Mouse (Mus musculus) right cerebral cortex, postnatal 25 days (tissue): ENCODE measurements around the gene Fosl1.
A peak's percentile ranks its signal among the peaks of the same experiment; 100 is the strongest.
"Not testable (repeated sequence)": the region's sequence is repeated elsewhere in the genome, so short reads cannot be mapped to it uniquely, and the experiment has no call there.

Experiments
- DNase-seq: peaks from one replicate; pipeline ENCODE4 v3.0.0; 2022

Fosl1 gene

DNA sequence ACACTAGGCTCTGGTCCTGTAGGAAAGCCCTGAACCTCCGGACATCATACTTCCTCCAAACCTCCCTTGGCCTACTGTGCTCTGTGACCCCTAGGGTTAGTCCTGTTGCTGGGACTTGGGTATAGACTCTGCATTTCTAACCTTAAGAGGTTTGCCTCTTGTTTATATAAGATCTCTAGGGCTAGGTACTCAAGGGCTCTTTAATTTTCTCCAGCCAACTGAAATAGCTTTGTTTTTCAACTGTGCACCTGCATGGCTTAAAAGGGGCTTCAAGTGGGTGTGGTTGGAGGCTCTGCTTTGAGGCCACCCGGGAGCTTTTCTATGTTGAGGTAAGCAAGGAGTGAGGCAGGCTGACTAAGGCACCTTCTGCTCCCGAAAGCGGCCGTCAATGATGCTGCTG is 37.1 kb downstream of the Fosl1 start:
- no peak for DNase-seq

- DNase-seq: no peak
Observed at GRCm38 (mm10) chr19:5485371-5485770, 38.0 kb downstream of the Fosl1 start.

DNA sequence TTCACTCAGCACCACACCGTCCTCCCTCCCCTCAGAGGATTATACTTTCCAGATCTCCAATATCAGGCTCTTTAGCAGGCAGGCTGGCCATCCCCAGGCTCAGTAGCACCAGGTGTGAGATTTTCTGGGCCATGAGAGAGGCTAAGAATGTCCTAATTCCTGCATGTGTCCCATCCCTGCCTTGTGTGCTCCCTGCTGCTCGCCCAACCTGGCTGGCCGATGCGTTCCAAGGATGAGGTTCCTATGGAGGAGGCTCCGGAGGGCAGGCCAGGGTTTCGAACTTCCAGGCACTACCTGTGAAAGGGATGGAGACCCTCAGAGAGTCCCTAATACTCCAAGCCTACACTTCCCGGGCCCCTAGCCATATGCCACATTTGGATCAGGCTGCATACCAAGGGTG is 38.5 kb downstream of the Fosl1 start:
- DNase-seq: no peak

DNA sequence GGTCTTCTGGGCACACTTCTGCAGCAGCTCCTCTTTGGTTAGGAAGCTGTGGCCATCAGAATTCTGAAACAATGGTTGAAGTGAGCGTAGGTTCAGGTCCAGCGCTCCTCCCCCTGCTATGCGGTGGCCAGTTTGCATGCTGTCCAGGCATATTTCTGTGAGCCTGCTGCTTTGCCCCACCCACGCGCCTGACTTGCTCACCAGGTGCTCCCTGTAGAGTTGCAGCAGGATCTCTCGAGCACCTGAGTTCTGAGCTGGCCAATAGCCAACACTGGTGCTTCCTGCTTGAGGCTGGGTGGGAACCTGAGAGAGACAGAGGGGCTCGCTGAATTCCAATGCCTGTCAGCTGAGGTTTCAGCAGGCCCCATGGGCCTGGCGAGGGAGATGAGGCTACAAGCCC is 38.9 kb downstream of the Fosl1 start:
- no peak for DNase-seq

- DNase-seq: no peak
Observed at GRCm38 (mm10) chr19:5486771-5487170, 39.4 kb downstream of the Fosl1 start.

DNA sequence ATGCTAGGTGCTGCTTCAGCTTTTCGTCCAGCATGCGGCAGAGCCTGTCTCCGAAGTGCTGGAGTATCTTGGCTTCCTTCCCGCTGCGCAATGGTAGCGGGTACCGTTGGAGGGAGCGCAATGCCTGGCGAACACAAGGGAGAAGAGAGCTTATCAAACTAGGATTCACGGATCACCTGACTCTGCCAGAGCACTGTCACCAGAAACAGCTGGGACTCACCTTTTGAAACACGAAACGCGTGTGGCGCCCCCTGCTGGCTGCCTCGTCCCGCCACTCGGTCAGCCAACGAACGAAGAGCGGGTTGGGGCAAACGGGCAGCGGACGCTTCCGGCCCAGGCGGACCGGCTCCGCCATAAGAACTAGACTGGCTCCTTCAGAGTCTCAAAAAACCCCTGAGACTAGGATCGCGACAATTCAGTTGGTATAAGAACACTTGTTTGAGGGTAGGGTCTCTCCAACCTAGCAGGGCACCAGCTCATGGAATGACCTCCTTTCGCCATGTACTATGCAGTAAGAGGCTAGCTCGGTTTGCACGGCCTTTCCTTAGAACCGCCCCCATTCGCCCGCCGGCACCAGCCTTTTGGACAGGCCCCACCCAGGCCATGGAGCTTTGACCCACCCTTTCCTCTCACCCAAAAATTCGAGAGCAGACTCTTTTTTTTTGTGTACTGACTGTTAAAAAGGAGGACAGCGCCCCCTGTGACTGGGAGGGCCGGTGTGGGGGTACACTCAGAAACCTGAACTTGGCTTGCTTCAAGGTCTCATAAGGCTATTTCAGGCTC is 40.6 kb downstream of the Fosl1 start, which contains the start of gene Mus81:
Gene Mus81, minus strand, starts transcription at position 635 of the 783 bp plus-strand sequence.
- peak; percentile 89 for DNase-seq

DNA sequence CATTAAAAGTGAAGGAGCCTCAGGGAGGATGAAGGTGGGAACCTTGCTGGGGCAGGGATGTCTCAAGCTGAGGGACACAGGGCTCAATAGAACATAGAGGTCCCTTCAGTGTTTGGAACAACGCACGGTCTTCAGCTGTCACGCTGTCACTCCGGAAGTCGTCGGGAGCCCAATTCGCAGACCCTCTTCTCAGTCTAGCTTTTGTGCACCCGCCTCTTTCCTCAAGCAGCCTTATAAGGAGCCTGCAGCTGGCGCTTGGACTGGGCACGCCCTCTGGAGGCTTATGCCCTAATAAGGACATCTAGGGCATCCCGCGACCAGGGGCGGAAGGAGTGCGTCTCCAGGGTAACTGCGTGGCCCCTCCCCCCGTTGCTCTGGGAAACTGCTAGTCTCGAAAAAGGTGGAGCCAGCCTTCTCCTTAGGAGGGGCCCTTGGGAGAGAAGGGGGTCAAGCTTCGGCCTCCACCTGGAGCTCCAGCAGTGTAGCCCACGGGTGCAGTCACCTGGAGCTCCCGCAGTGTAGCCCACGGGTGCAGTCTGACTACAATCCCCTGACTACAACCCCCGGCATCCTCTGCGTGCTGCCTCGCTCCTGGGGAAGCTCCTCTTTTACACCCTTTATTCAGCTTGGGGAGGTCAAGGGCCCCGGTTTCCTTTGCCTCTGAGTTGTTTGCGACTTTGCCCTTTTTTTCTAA is 41.7 kb downstream of the Fosl1 start:
- DNase-seq: peak; percentile 96

DNA sequence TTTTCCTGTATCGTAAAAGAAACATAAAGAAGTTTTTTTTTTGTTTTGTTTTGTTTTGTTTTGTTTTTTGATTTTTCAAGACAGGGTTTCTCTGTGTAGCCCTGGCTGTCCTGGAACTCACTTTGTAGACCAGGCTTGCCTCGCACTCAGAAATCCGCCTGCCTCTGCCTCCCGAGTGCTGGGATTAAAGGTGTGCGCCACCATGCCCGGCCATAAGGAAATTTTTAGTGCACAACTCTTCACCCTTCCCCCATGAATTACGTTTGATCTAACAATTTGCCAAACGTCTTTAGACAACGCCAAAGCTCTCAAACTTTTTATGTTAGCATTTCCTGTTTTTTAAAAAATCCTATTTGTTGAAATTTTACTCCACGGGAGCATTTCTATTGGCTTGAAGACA is 42.4 kb downstream of the Fosl1 start:
- DNase-seq: not testable (repeated sequence)

GRCm38 (mm10) chr19:5490313-5490897 is 43.1 kb downstream of the Fosl1 start, which contains the start of gene Cfl1:
Gene Cfl1 (plus strand): TSS chr19:5490455.
- DNase-seq: peak; percentile 95

- peak; percentile 86 for DNase-seq
Observed at GRCm38 (mm10) chr19:5490898-5491708, 43.8 kb downstream of the Fosl1 start.

DNA sequence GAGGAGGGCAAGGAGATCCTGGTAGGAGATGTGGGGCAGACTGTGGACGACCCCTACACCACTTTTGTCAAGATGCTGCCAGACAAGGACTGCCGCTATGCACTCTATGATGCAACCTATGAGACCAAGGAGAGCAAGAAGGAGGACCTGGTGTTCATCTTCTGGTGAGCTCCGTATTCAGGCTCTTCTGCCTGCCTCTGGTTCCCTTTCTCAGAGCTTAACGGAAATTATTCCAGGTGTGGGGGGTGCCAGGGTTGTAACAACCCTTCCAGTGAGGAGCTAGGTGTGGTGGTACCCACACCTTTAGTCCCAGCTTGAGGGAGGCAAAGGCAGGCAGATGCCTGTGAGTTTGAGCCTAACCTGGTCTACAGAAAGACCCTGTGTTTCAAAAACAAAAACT is 45.3 kb downstream of the Fosl1 start:
- DNase-seq: no peak

DNA sequence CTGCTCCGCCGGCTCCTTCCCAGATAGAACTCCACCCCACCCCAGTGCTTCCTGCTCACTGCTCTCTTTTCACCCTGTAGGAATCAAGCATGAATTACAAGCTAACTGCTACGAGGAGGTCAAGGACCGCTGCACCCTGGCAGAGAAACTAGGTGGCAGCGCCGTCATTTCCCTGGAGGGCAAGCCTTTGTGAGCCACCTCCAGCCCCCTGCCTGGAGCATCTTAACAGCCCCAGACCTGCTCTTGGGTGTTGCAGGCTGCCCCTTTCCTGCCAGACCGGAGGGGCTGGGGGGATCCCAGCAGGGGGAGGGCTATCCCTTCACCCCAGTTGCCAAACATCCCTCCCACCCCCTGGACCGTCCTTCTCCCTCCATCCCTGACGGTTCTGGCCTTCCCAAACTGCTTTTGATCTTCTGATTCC is 46.0 kb downstream of the Fosl1 start:
- not testable (repeated sequence) for DNase-seq

DNA sequence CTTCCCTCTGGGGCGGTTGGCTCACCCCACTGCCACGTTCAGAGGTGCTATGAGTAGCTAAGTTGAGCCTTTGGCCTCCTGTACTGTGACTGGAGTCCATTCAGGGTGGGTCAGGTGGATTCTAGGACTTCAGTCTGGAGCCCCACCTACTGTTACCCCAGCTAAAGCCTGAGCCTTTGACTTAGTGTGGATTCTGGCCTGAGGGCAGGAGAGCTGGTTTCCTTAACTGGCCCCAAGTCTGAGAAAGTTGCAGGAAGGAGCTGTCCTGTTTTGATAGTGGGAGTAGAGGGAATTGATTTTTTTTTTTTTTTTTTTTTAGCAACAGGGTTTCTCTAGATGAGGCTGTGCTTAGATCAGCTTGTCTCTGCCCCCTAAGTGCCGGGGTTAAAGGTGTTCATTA is 47.0 kb downstream of the Fosl1 start:
- DNase-seq: no peak

DNA sequence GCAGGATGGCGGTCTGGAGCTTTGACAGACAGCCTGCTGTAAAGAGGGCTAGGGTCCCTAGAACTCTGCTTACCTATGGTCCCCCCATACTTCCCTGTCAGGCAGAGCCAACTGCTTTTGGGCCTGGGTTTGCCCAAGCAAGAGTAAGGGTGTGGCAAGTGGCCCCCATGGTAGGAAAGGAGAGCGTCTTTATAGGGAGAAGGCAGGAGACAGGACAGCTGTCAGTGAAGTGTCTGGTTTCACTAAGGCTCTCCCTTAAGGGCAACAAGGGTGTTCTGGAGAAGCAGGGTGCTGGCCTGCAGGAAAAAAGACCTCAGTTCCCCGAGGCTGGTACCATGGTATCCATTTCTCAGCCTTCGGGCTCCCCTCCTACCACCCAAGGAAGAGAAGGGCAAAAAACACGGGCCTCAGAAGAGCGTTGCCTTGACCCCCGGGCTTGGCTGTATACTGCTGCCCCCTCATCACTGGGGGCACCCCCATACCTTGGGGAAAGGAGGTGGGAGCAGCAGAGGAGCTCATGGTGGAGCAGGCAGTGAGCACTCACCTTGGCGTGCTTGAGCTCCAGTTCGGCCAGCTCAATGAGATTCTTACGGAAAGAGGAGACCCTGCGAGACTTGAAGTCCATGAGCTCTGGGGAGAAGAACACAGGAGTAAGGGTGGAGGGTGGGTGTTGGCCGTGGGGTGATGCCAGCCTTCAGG is 48.2 kb downstream of the Fosl1 start:
- no peak for DNase-seq

DNA sequence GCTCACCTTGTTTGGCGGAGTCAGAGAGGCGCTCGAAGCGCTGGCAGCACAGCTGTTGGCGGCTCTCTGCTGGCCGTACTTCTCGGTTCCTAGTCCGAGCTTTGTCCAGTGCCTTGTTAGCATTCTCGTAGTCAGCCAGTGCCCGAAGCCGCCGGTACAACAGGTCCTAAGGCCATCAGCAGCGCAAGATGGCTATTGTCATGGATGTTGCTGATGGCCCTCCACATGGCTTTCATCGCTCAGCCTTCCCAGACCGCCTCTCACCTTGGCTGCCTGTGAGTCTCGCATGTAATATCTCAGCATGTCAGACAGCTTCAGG is 48.7 kb downstream of the Fosl1 start:
- DNase-seq: no peak

- no peak for DNase-seq
Observed at GRCm38 (mm10) chr19:5500330-5500875, 53.1 kb downstream of the Fosl1 start.

DNA sequence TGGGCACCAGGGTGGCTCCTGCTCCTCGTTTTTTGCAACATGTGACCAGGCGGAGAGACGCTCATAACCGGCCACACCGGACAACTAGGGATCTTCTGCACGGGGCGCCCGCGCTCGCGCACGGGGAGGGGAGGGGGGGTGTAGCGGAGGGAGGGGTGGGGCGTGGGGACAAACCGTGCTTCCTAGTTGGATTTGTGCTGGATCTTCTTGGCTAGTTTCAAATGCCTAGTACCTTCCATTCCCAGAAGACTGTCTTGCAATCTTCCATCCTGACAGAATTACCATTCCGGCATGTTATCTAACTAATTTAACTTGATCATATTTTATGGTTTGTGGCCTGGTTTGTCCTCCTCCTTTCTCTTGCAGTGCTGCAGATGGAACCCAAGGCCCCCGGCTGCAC is 56.3 kb downstream of the Fosl1 start, which contains the start of gene 1700020D05Rik:
Gene 1700020D05Rik, minus strand, starts transcription at position 101 of the 400 bp plus-strand sequence.
- DNase-seq: no peak
